Mouse (Mus musculus) stomach, postnatal 0 days (tissue): Measurements from ENCODE around the gene Gm7029.

ENCODE experiments used
- CTCF ChIP-seq: IDR thresholded peaks from 2 replicates; pipeline ENCODE4 v1.5.1; 2016; ENCODE audit warnings: antibody characterized with exemption, low read depth, mild to moderate bottlenecking, moderate library complexity
- EP300 ChIP-seq: optimal IDR thresholded peaks from 2 replicates; pipeline ENCODE3; 2016; ENCODE audit warnings: antibody characterized with exemption

DNA sequence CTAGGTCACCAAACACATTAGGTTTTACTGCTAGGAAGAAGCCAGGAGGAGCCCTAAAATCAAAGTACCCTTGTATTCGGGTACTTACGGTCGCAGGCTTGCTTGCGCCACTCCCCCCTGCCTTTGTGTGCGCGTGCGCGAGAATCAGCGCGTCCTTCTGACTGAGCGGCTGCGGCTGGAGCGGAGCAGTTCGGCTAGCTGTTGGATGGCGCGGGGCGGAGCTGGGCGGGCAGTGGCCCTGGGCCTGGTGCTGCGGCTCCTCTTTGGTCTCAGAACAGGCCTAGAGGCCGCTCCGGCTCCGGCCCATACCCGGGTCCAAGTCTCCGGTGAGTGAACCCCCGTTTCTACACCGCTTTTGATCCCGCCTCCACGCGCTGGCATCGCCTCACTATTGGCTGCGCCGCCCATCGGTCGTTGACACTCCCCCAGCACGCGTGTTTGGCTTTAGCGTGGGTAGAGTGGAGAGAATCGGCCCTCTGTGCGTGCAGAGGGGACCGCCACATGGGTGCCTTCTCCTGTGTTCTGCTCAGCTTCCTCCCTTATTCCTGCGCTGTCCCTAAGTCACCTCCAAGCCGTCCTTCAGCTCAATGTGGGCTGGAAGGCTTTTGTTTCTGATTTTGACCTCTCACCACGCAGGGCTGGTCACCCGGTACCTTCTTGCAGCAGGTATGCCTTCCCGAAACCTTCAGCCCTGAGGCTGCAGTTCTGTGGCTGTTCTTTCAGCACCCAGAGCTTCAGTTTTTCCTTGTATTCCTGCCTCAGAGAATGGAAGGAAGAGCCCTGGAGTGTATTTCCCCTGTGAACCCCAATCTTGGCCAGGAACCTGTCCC is 30.5 kb upstream of the Gm7029 start, which contains the start of gene Cd320:
- TF ChIP-seq CTCF (peak; percentile 45; the same call in 1 of the 2 replicates), EP300 (no peak)
